In the genomic region with DNA sequence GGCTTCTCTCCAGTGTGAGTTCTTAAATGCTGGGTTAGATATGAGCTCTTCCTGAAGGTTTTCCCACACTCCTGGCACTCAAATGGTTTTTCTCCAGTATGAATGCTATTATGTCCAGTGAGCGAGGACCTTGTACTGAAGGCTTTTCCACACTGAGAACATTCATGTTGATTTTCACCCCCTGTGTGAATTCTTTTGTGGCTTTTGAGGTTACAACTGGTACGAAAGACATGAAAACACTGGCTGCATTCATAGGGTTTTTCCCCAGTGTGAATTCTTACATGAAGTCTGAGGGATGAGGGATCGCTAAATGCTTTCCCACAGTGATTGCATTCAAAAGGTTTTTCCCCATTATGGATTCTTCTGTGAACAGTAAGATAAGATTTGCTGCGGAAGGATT, we compare ENCODE assay signal across 24 mouse cellular contexts. TPM values are rescaled to one million over a fixed set of nuclear protein-coding genes. Genes with fewer than 3 reads are reported as not detected.
"Had no signal": no experiment of that assay in that cellular context is flagged by ENCODE, and none has a peak within 500 bp of the region (broad histone marks: within the 10 kb centered on the region; RNA-seq: fewer than 3 reads in every experiment).

No protein-coding gene starts in this region.

- H3K4me1 ChIP-seq: neural tube, embryonic 13.5 days; neural tube, embryonic 15.5 days; stomach, embryonic 15.5 days had no signal

- DNase-seq: retina, postnatal 1 day; right cerebral cortex, adult 18-20 months; right cerebral cortex, postnatal 14 days; right cerebral cortex, postnatal 25 days; right cerebral cortex, postnatal 4 days; spleen, adult 18-20 months; thymus, adult 18-20 months; thymus, adult 2 months; thymus, postnatal 14 days; thymus, postnatal 25 days; thymus, postnatal 36 days; thymus, postnatal 4 days had no signal

- H3K27me3 ChIP-seq: neural tube, embryonic 13.5 days; neural tube, embryonic 15.5 days; stomach, embryonic 15.5 days had no signal

- H3K27ac ChIP-seq: neural tube, embryonic 13.5 days; neural tube, embryonic 15.5 days; stomach, embryonic 15.5 days; stomach, postnatal 0 days had no signal

- H3K4me3 ChIP-seq: neural tube, embryonic 13.5 days; neural tube, embryonic 15.5 days; stomach, embryonic 15.5 days had no signal

RNA-seq across cellular contexts. Expression of gene Zfp558, which starts 21.5 kb away (rescaled TPM):
- polyA plus RNA-seq: small intestine, adult 2 months had no signal

RNA-seq across cellular contexts. Expression of gene Mbd3l1, which starts 21.6 kb away (rescaled TPM):
- polyA plus RNA-seq: neural tube, embryonic 13.5 days; neural tube, embryonic 14.5 days; neural tube, embryonic 15.5 days; small intestine, adult 2 months; spleen, adult 2 months; stomach, embryonic 14.5 days; stomach, embryonic 15.5 days; stomach, embryonic 16.5 days; stomach, postnatal 0 days; thymus, adult 2 months; thymus, postnatal 0 days; urinary bladder, adult 2 months had no signal

RNA-seq across cellular contexts. Expression of gene Mbd3l2, which starts 26.1 kb away (rescaled TPM):
- polyA plus RNA-seq: neural tube, embryonic 13.5 days; neural tube, embryonic 15.5 days; small intestine, adult 2 months; spleen, adult 2 months; stomach, embryonic 14.5 days; stomach, embryonic 15.5 days; stomach, embryonic 16.5 days; stomach, postnatal 0 days; testis, adult 2 months; thymus, adult 2 months; thymus, postnatal 0 days; urinary bladder, adult 2 months had no signal

RNA-seq across cellular contexts. Expression of gene Ubtfl1, which starts 52.3 kb away (rescaled TPM):
- polyA plus RNA-seq: neural tube, embryonic 13.5 days; neural tube, embryonic 14.5 days; neural tube, embryonic 15.5 days; small intestine, adult 2 months; spleen, adult 2 months; stomach, embryonic 14.5 days; stomach, embryonic 15.5 days; stomach, embryonic 16.5 days; stomach, postnatal 0 days; thymus, adult 2 months; thymus, postnatal 0 days; urinary bladder, adult 2 months had no signal
